Mouse (Mus musculus) adipocyte (in vitro differentiated cells): Measurements from ENCODE around the gene Alb.
A peak's percentile ranks its signal among the peaks of the same experiment; 100 is the strongest.

Source experiments
- DNase-seq: peaks from one replicate; pipeline ENCODE4 v3.0.0-alpha.2; 2016; ENCODE audit warnings: low spot score

Gene Alb

GRCm38 (mm10) chr5:90460619-90461018 lies at the start of gene Alb:
Gene Alb, plus strand, starts transcription at chr5:90460897.
- no peak for DNase-seq

- peak; percentile 75 for DNase-seq
Measured at GRCm38 (mm10) chr5:90414142-90414924, 46.4 kb upstream of the Alb start.

DNA sequence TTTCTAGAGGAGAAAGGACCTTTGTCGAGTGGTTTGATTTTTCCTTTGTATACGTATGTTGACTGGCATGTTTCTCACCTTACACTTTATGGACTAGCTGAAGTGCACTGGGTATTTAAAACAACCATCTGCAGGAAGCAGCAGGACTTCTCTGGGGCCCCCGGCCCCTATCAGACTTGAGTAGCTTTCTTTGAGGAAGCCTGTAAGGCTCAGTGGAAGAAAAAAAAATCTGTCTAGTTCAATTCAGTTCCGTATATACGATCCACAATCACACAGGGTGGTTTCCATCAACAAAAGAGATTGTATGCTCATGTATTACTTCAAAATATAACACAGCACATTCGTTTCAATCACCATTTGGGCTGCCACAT lies 45.8 kb upstream of the Alb start:
- DNase-seq: no peak

GRCm38 (mm10) chr5:90424625-90425024 lies 36.1 kb upstream of the Alb start:
- DNase-seq: no peak

GRCm38 (mm10) chr5:90425191-90425590 lies 35.5 kb upstream of the Alb start:
- DNase-seq: no peak

DNA sequence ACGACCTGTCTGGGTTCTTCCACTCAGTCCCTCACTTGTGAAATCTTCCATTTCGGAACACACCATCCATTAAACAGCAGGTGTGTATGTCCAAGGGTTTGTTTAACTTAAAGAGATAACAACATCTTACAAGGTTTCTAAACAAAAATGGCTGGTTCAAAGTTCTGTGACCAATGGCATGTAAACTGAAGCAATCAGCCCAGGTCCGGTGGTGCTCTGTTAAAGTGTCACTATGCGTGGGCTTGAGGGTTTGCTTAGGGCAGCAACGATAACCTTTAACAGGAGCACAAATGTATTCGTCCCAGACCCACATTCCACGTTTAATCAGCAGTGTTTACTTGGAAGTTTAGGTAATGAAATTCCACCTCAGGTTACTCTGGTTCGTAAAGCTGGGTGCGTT lies 29.6 kb upstream of the Alb start:
- DNase-seq: no peak

DNA sequence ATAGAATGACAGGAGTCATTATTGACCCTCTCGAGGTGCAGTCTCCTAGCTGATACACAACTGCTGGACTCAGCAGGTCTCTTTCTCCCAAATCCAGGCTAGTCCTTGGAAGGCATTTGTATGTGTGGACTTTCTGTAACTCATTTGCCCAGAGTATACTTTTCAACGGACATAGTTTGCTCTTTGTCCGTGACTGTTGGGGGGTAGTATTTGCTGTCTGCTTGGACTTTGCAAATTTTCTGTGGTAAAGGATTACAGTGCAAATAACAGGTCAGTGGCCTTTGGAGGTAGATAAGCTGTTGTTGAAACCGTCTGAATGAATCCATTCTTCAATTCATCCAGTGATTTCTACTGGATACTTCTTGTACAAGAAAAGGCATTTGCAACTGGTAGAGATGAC lies 21.5 kb upstream of the Alb start:
- DNase-seq: no peak

DNA sequence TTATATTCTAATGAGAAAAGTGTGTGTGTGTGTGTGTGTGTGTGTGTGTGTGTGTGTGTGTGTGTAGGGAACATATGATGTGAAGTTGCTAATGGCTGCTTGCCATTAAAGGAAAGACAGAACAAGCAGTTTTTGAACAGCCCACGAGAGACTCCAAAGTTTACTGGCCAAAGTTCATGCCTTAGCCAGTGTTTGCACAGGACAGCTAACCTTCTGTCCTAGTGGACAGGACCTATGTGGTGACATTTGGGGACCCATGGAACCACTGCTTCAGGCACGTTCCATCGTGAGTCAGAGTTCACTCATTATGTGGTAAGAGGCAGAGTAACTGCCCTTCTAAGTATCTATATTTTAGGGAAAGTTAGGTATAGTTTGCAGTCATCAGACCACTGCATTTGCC lies 13.1 kb upstream of the Alb start:
- DNase-seq: no peak

- no peak for DNase-seq
Measured at GRCm38 (mm10) chr5:90449961-90450360, 10.7 kb upstream of the Alb start.

GRCm38 (mm10) chr5:90452711-90453110 lies 8.0 kb upstream of the Alb start:
- no peak for DNase-seq

GRCm38 (mm10) chr5:90457241-90457640 lies 3.5 kb upstream of the Alb start:
- no peak for DNase-seq

DNA sequence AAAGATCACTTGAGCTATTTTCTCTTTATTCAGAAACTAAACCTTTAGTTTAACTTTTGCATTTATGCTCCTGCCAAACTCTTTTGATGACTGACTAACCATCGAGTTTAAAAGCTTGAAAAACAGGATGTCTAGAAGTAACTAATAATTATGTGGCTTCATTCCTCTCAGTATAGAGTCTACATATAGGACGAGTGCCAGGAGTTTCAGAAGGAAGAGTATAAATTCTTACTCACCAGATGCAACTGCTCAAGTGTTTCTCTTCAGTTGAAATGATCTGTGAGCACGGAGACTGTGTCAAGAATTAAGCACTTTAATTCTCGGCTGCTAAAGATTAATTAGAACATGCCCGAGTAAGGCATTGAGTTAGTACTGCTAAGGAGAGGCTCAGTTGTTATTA lies 2.0 kb upstream of the Alb start:
- DNase-seq: no peak

DNA sequence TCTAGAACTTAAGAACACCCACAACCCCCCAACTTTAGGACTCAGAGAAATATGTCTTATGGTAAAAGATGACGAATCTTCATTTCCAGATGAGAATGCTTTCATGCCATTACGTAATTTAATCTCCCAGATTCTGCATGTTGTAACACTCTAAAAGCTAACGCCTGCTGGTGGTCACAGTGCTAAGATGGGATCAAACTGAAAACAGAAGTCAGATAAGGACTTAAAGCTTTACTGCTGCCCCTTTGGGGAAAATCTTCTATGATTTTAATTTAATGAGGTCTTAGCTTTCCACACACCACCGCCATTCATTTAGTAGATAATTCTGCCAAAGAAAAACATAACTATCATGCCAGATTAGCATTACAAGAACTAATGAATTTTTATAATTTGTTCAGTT lies 6.1 kb downstream of the Alb start:
- DNase-seq: no peak

DNA sequence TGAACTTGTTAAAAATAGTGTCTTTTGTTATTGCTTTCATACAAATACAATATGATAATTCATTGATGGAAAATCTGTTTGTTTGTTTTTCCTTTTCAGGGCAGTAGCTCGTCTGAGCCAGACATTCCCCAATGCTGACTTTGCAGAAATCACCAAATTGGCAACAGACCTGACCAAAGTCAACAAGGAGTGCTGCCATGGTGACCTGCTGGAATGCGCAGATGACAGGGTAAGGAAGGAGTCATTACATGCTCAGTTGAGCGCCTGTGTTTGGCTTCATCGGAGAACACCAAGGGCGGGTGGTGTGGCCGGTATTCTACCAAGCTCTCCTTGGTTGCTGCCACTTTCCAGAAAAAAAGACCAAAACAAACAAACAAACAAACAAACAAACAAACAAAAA lies 6.5 kb downstream of the Alb start:
- DNase-seq: no peak

DNA sequence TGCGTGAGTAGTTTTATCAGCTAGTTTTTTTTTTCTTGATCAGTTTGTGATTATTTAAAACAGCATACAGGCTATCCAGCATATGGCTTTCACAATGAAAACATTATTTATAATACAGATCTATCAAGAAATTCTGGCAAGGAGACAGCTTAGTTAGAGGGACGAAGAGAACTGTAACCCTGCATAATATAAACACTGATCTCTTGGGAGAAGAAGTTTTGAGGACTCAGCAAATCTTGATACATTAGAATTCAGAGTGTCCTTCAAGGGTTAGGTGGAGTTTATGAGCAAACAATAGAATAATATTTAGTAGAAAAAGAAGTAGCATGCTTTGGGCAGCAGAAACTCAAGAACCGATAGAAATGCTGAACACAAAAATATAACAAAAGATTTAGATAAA lies 10.1 kb downstream of the Alb start:
- no peak for DNase-seq

- no peak for DNase-seq
Measured at GRCm38 (mm10) chr5:90473902-90474301, 13.2 kb downstream of the Alb start.

DNA sequence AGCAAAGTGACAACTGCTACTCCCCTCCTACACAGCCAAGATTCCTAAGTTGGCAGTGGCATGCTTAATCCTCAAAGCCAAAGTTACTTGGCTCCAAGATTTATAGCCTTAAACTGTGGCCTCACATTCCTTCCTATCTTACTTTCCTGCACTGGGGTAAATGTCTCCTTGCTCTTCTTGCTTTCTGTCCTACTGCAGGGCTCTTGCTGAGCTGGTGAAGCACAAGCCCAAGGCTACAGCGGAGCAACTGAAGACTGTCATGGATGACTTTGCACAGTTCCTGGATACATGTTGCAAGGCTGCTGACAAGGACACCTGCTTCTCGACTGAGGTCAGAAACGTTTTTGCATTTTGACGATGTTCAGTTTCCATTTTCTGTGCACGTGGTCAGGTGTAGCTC lies 13.7 kb downstream of the Alb start:
- peak; percentile 40 for DNase-seq

DNA sequence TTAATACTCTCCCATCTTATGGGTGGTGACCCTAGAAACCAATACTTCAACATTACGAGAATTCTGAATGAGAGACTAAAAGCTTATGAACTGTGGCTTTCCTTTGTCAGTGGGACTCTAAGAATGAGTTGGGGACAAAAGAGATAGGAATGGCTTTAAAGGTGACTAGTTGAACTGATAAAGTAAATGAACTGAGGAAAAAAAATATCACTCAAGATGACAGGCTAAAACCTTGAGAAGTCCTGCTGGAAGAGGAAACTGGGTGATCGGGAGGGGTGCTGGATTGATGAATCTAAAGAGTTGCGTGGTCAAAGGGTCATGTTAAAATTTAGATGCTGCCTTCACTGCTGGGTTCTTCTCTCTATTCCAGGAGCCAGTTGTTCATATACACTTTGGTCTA lies 16.0 kb downstream of the Alb start:
- no peak for DNase-seq

- DNase-seq: no peak
Measured at GRCm38 (mm10) chr5:90477308-90478140, 16.8 kb downstream of the Alb start.

- no peak for DNase-seq
Measured at GRCm38 (mm10) chr5:90478886-90479285, 18.2 kb downstream of the Alb start.

GRCm38 (mm10) chr5:90485597-90485996 lies 24.9 kb downstream of the Alb start:
- no peak for DNase-seq

- DNase-seq: no peak
Measured at GRCm38 (mm10) chr5:90488323-90488722, 27.6 kb downstream of the Alb start.

DNA sequence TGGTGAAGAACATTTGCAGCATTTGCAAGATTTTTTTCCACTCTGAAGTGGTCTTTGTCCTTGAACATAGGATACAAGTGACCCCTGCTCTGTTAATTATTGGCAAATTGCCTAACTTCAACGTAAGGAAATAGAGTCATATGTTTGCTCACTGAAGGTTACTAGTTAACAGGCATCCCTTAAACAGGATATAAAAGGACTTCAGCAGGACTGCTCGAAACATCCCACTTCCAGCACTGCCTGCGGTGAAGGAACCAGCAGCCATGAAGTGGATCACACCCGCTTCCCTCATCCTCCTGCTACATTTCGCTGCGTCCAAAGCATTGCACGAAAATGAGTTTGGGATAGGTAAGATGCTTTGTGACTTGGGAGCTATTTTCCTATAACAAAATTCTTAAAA lies 29.8 kb downstream of the Alb start, which contains the start of gene Afp:
Gene Afp (plus strand): TSS at position 220 of the 400 bp plus-strand sequence.
- DNase-seq: no peak
